Mouse (Mus musculus): ENCODE measurements around the gene Mthfd1l.
A peak's percentile ranks its signal among the peaks of the same experiment; 100 is the strongest.

Gene Mthfd1l

GRCm38 (mm10) chr10:4155521-4155920 is 182.6 kb downstream of the Mthfd1l start:
- peak; percentile 55 for DNase-seq (ENCODE audit: low read depth)

- no peak for DNase-seq (ENCODE audit: low read depth)
These were observed 185.6 kb downstream of the Mthfd1l start for GRCm38 (mm10) chr10:4158533-4158932.

- no peak for DNase-seq (ENCODE audit: low read depth)
These were observed 186.7 kb downstream of the Mthfd1l start for GRCm38 (mm10) chr10:4159541-4160090.

GRCm38 (mm10) chr10:4160242-4160785 is 187.4 kb downstream of the Mthfd1l start:
- no peak for DNase-seq (ENCODE audit: low read depth)

- no peak for DNase-seq (ENCODE audit: low read depth)
These were observed 189.1 kb downstream of the Mthfd1l start for GRCm38 (mm10) chr10:4162049-4162448.

- DNase-seq (ENCODE audit: low read depth) = no peak
These were observed 190.1 kb downstream of the Mthfd1l start for GRCm38 (mm10) chr10:4162976-4163375.

- no peak for DNase-seq (ENCODE audit: low read depth)
These were observed 191.8 kb downstream of the Mthfd1l start for GRCm38 (mm10) chr10:4164681-4165080.

GRCm38 (mm10) chr10:4168222-4168798 is 195.4 kb downstream of the Mthfd1l start:
- no peak for DNase-seq (ENCODE audit: low read depth)

GRCm38 (mm10) chr10:4174229-4174628 is 201.3 kb downstream of the Mthfd1l start:
- DNase-seq (ENCODE audit: low read depth) = no peak

- no peak for DNase-seq (ENCODE audit: low read depth)
These were observed 201.8 kb downstream of the Mthfd1l start for GRCm38 (mm10) chr10:4174717-4175116.

GRCm38 (mm10) chr10:4177285-4177684 is 204.4 kb downstream of the Mthfd1l start:
- no peak for DNase-seq (ENCODE audit: low read depth)

GRCm38 (mm10) chr10:4179049-4179790 is 206.3 kb downstream of the Mthfd1l start:
- DNase-seq (ENCODE audit: low read depth) = no peak

GRCm38 (mm10) chr10:4181953-4182352 is 209.0 kb downstream of the Mthfd1l start:
- no peak for DNase-seq (ENCODE audit: low read depth)

GRCm38 (mm10) chr10:4182406-4182805 is 209.5 kb downstream of the Mthfd1l start:
- DNase-seq (ENCODE audit: low read depth) = peak; percentile 28

GRCm38 (mm10) chr10:4188614-4189402 is 215.9 kb downstream of the Mthfd1l start:
- no peak for DNase-seq (ENCODE audit: low read depth)

- no peak for DNase-seq (ENCODE audit: low read depth)
These were observed 216.5 kb downstream of the Mthfd1l start for GRCm38 (mm10) chr10:4189422-4189821.

GRCm38 (mm10) chr10:4198978-4199377 is 226.1 kb downstream of the Mthfd1l start:
- DNase-seq (ENCODE audit: low read depth) = no peak

- DNase-seq (ENCODE audit: low read depth) = no peak
These were observed 227.0 kb downstream of the Mthfd1l start for GRCm38 (mm10) chr10:4199926-4200325.

GRCm38 (mm10) chr10:4200546-4201104 is 227.7 kb downstream of the Mthfd1l start:
- DNase-seq (ENCODE audit: low read depth) = peak; percentile 63

- DNase-seq (ENCODE audit: low read depth) = no peak
These were observed 228.2 kb downstream of the Mthfd1l start for GRCm38 (mm10) chr10:4201141-4201540.

GRCm38 (mm10) chr10:4203651-4204050 is 230.7 kb downstream of the Mthfd1l start:
- peak; percentile 5 for DNase-seq (ENCODE audit: low read depth)

- DNase-seq (ENCODE audit: low read depth) = no peak
These were observed 236.1 kb downstream of the Mthfd1l start for GRCm38 (mm10) chr10:4209040-4209439.
